Mouse (Mus musculus): Measurements from ENCODE around the gene Mrps18b.

DNA sequence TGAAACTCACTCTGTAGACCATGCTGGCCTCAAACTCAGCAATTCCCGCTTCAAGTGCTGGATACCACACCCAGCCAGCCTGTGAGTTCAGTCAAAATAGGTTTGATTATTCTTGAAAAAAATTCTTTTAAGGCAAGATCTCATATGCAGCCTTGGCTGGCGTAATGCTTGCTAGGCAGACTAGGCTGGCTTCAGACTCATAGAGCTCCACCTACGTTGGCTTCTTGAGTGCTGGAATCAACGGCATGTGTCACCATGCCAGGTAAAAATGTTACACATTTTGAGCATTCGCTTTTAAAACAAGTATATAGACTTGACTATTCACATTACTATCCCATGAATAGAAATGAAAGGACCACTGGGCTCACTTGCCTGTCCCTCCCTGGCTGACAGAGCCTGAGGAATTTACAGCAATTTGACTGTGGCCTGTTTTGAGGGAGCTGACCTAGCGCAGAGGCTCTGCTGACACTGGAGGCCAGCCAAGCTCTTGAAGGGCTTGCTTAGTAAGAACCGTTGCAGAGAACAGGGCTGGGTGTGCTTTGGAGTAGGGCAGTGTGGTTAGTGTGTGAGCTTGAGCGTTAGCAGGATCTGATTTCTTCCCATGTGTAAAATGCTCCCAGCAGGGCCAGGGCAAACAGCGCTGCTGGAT is 12.7 kb downstream of the Mrps18b start:
- TF ChIP-seq CTCF (IDR thresholded peaks at IDR 0.05; ENCODE audit: borderline replicate concordance, extremely low read depth, insufficient read depth, insufficient read length), result no peak
- TF ChIP-seq POLR2A (IDR thresholded peaks at IDR 0.05; ENCODE audit: borderline replicate concordance, extremely low read depth, insufficient read depth, insufficient read length, poor library complexity, severe bottlenecking), result no peak
